Mouse (Mus musculus) C2C12 (cell line): ENCODE measurements around the gene Cdh18.

ENCODE experiments used
- CTCF ChIP-seq: IDR thresholded peaks from one replicate; pipeline ENCODE4 v1.5.1; 2011; ENCODE audit not compliant: control insufficient read depth, insufficient read depth, insufficient read length
- MAX ChIP-seq: IDR thresholded peaks from one replicate; pipeline ENCODE4 v1.6.1; 2011; ENCODE audit warnings: mild to moderate bottlenecking, control low read depth

GRCm38 (mm10) chr15:23155883-23156282 is 607.1 kb downstream of the Cdh18 start:
- TF ChIP-seq CTCF, result no peak
- no peak for TF ChIP-seq MAX
